In genomic region chr8:123384883-123385540, GRCm38 (mm10) we compare ENCODE assay signal across 10 mouse cellular contexts. TPM values are rescaled to one million over a fixed set of nuclear protein-coding genes. Genes with fewer than 3 reads are reported as not detected.
DNase-seq lines count a peak whose midpoint lies in the region; ATAC-seq and TF ChIP-seq lines count a peak whose summit lies in the region.
"Had no signal": no experiment of that assay in that cellular context is flagged by ENCODE, and none has a peak within 500 bp of the region (broad histone marks: within the 10 kb centered on the region; RNA-seq: fewer than 3 reads in every experiment).

No protein-coding gene starts in this region.

- ATAC-seq in lung, embryonic 14.5 days (ENCODE audit: insufficient read depth) = no peak

- no peak overlapping the region for H3K9ac ChIP-seq in lung, embryonic 14.5 days
- H3K9ac ChIP-seq: hindbrain, embryonic 15.5 days; neural tube, embryonic 12.5 days had no signal

- H3K36me3 ChIP-seq in lung, embryonic 14.5 days (ENCODE audit: insufficient read depth) = peaks cover 85% of the 10 kb centered on the region

- H3K4me1 ChIP-seq in lung, embryonic 14.5 days (ENCODE audit: insufficient read depth) = no peaks in the 10 kb centered on the region
- H3K4me1 ChIP-seq: hindbrain, embryonic 15.5 days; neural tube, embryonic 12.5 days had no signal

- WGBS in lung, embryonic 14.5 days = 60% methylated on average over 9 of the region's 9 CpGs

- no peak overlapping the region for H3K27ac ChIP-seq in lung, embryonic 14.5 days (ENCODE audit: low read depth)
- H3K27ac ChIP-seq: hindbrain, embryonic 15.5 days; neural tube, embryonic 12.5 days had no signal

- H3K9me3 ChIP-seq in lung, embryonic 14.5 days (ENCODE audit: low read depth, low read length) = no peaks in the 10 kb centered on the region
- H3K9me3 ChIP-seq: hindbrain, embryonic 15.5 days; neural tube, embryonic 12.5 days had no signal

- H3K4me2 ChIP-seq in lung, embryonic 14.5 days = no peak overlapping the region
- H3K4me2 ChIP-seq: hindbrain, embryonic 15.5 days; neural tube, embryonic 12.5 days had no signal

- H3K27me3 ChIP-seq in lung, embryonic 14.5 days (ENCODE audit: insufficient read depth, low read length) = no peaks in the 10 kb centered on the region
- H3K27me3 ChIP-seq: hindbrain, embryonic 15.5 days; neural tube, embryonic 12.5 days had no signal

- H3K4me3 ChIP-seq in lung, embryonic 14.5 days (ENCODE audit: low read depth, low read length) = no peak overlapping the region
- H3K4me3 ChIP-seq: hindbrain, embryonic 15.5 days; neural tube, embryonic 12.5 days had no signal

- DNase-seq in cerebellum, postnatal 10 days = peak; percentile 56 to 73
- DNase-seq in cerebellum, postnatal 4 days (ENCODE audit: low spot score in 2 of 2) = no peak
- DNase-seq in lung, embryonic 14.5 days = peak; percentile 44
- no peak for DNase-seq in lung, postnatal 36 days
- DNase-seq in ZHBTc4 (ENCODE audit: low read depth, low spot score) = peak; percentile 71
- peak; percentile 16 for DNase-seq in lung, postnatal 25 days (ENCODE audit: low spot score)
- no peak for DNase-seq in gastrocnemius, adult 18-20 months (ENCODE audit: low spot score)
- DNase-seq in gastrocnemius, adult 8-10 months (ENCODE audit: low spot score in 2 of 2) = no peak

- TF ChIP-seq CTCF in lung, embryonic 14.5 days (IDR thresholded peaks at IDR 0.05; ENCODE audit: low read depth) = peak; percentile 65

RNA-seq across cellular contexts. Expression of gene Tcf25, which starts 11.5 kb away (rescaled TPM):
- 144 and 146 TPM in 2 replicates for polyA plus RNA-seq in lung, embryonic 14.5 days (2014; fragmentation: Nextera tagmentation; extraction: Ambion mirVana)
- 100 to 1,000 TPM; 128 to 130 TPM for total RNA-seq in gastrocnemius, adult 18-20 months (2021)
- total RNA-seq in gastrocnemius, adult 8-10 months (2022) = 100 to 1,000 TPM; 125 to 155 (median 141) TPM

RNA-seq across cellular contexts. Expression of gene Mc1r, which starts 21.9 kb away (rescaled TPM):
- polyA plus RNA-seq in lung, embryonic 14.5 days (2014; fragmentation: Nextera tagmentation; extraction: Ambion mirVana) = not detected in 2 replicates
- not detected for total RNA-seq in gastrocnemius, adult 18-20 months (2021)
- under 1 TPM in 1 of 4 experiments, not detected in 3; 0.08 TPM for total RNA-seq in gastrocnemius, adult 8-10 months (2022)

RNA-seq across cellular contexts. Expression of gene Tubb3, which starts 26.2 kb away (rescaled TPM):
- polyA plus RNA-seq in lung, embryonic 14.5 days (2014; fragmentation: Nextera tagmentation; extraction: Ambion mirVana) = 1.7 and 3.0 TPM in 2 replicates
- not detected for total RNA-seq in gastrocnemius, adult 18-20 months (2021)
- under 1 TPM in 2 of 4 experiments, not detected in 2; 0.17 to 0.24 TPM for total RNA-seq in gastrocnemius, adult 8-10 months (2022)

RNA-seq across cellular contexts. Expression of gene Def8, which starts 38.3 kb away (rescaled TPM):
- 34.1 and 34.3 TPM in 2 replicates for polyA plus RNA-seq in lung, embryonic 14.5 days (2014; fragmentation: Nextera tagmentation; extraction: Ambion mirVana)
- 10 to 100 TPM; 34.6 to 43.7 TPM for total RNA-seq in gastrocnemius, adult 18-20 months (2021)
- total RNA-seq in gastrocnemius, adult 8-10 months (2022) = 10 to 100 TPM; 36.9 to 47.1 (median 38.2) TPM

RNA-seq across cellular contexts. Expression of gene Spire2, which starts 52.5 kb away (rescaled TPM):
- polyA plus RNA-seq in lung, embryonic 14.5 days (2014; fragmentation: Nextera tagmentation; extraction: Ambion mirVana) = 1.7 TPM in 2 replicates
- total RNA-seq in gastrocnemius, adult 18-20 months (2021) = under 1 TPM in 1 of 2 experiments, not detected in 1; 0.09 TPM
- under 1 TPM in 3 of 4 experiments, not detected in 1; 0.16 to 0.22 (median 0.20) TPM for total RNA-seq in gastrocnemius, adult 8-10 months (2022)

Comparison
In these comparisons a context has a peak if more than half of its experiments do, and no peak if none do; other contexts are left out.
1. DNase-seq: peak in cerebellum, postnatal 10 days (2 of 2), lung, embryonic 14.5 days (single experiment), ZHBTc4 (single experiment) and lung, postnatal 25 days (single experiment); none in cerebellum, postnatal 4 days (0 of 2), lung, postnatal 36 days (single experiment), gastrocnemius, adult 18-20 months (single experiment) and gastrocnemius, adult 8-10 months (0 of 2).